Mouse (Mus musculus) cerebellum, adult 2 months (tissue): Measurements from ENCODE around the gene Gcnt2. TPM values are rescaled to one million over a fixed set of nuclear protein-coding genes. Genes with fewer than 3 reads are reported as not detected.
"Not testable (repeated sequence)": the region's sequence is repeated elsewhere in the genome, so short reads cannot be mapped to it uniquely, and the experiment has no call there.

Source experiments
- DNase-seq, 2 experiments: peaks; one replicate each; pipeline ENCODE4 v3.0.0; 2021
- H3K27ac ChIP-seq: fragments of 200-500 bp; 2 replicates; pipeline ENCODE4 v1.5.1; 2012; ENCODE audit warnings: low read length, control low read depth, inconsistent platforms; ENCODE audit not compliant: insufficient read depth
- H3K27me3 ChIP-seq: fragments of 200-500 bp; 2 replicates; pipeline ENCODE4 v1.6.1; 2012; ENCODE audit warnings: inconsistent platforms, mild to moderate bottlenecking, low read length, moderate library complexity; ENCODE audit not compliant: control insufficient read depth, insufficient read depth
- H3K4me1 ChIP-seq: fragments of 200-500 bp; 2 replicates; pipeline ENCODE4 v1.6.1; 2011; ENCODE audit warnings: low read length; ENCODE audit not compliant: control insufficient read depth, insufficient read depth
- H3K4me3 ChIP-seq: fragments of 200-500 bp; replicated peaks from 2 replicates; pipeline ENCODE3; 2011; ENCODE audit warnings: mild to moderate bottlenecking, low read depth, low read length, control low read depth; ENCODE audit not compliant: insufficient read depth
- CTCF ChIP-seq: fragments of 200-500 bp; IDR thresholded peaks from 2 replicates; pipeline ENCODE4 v1.5.1; 2011; ENCODE audit warnings: low read depth, mild to moderate bottlenecking, control low read depth, low read length, moderate library complexity, borderline replicate concordance; ENCODE audit not compliant: insufficient read depth
- POLR2A ChIP-seq: fragments of 200-500 bp; IDR thresholded peaks from 2 replicates; pipeline ENCODE4 v1.6.1; 2011; ENCODE audit warnings: low read length, control low read depth, borderline replicate concordance; ENCODE audit not compliant: insufficient read depth
- WGBS: fragments of 180-500 bp; shearing (Covaris S2); methylation state at CpG from one replicate; pipeline ENCODE4 v1.1.7; 2018; 5-methylcytosine and 5-hydroxymethylcytosine counted together
- polyA plus RNA-seq: library from polyadenylated mRNA; depleted of rRNA; stranded (reverse); fragments of >200 nt; gene quantifications from 2 replicates; pipeline ENCODE4 v1.2.3, GENCODE M21; 2012

Gene Gcnt2
- polyA plus RNA-seq, 1 experiment, result 2.3 TPM

DNA sequence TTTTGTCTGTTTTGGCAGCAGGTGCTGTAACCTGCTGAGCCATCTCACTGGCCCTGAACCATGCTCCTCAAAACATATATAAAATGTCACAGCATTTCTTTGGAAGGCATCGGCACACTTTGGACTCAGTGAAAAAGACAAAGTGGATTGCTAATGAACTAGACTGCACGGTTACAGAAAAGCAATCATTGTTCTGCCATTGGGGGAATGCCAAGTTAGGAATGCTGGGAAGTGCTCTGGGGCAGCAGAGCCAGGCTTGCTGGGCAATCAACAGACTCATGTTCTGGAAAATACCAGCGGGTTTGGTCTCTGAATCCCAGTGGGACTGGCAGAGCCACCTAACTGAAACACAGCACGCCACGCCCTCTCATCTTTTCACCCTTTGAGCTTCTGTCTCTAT, 31.0 kb downstream of the Gcnt2 start:
- Histone ChIP-seq H3K4me3 (no peak overlapping the region), H3K27ac (no peak overlapping the region), H3K4me1 (no peaks in the 10 kb centered on the region), H3K27me3 (no peaks in the 10 kb centered on the region; the same call in 1 of the 2 replicates)
- TF ChIP-seq POLR2A (no peak), CTCF (no peak)
- WGBS, result 10% methylated on average over 5 of the region's 5 CpGs
- DNase-seq, result peak; percentile 8 to 22

DNA sequence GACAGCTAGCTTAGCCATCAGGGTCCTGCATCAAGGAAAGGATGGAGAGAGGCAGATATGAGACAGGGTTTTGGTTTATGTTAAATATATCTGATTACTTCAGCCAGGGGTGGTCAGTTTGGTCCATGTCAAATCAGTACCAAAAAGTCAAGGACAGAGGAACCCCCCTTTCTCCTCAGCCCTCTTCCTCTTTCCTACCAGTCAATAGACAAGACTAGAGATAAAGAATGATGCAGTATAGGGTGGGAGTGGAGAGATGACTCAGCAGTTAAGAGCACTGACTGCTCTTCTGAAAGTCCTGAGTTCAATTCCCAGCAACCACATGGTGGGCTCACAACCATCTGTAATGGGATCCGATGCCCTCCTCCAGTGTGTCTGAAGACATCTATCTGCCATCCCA, 31.8 kb downstream of the Gcnt2 start:
- not testable (repeated sequence) for H3K27me3 ChIP-seq, DNase-seq, H3K4me3 ChIP-seq, H3K4me1 ChIP-seq, H3K27ac ChIP-seq
- WGBS, result 92% methylated on average over 1 of the region's 1 CpGs

- Histone ChIP-seq H3K27ac (no peak overlapping the region), H3K27me3 (no peaks in the 10 kb centered on the region; the same call in 1 of the 2 replicates), H3K4me1 (no peaks in the 10 kb centered on the region), H3K4me3 (no peak overlapping the region)
- DNase-seq, result no peak
- no peak for TF ChIP-seq CTCF
- no peak for TF ChIP-seq POLR2A
- WGBS, result 50% methylated on average over 7 of the region's 7 CpGs
These were observed 32.5 kb downstream of the Gcnt2 start for GRCm38 (mm10) chr13:40892043-40892442.

- TF ChIP-seq POLR2A (no peak), CTCF (no peak)
- Histone ChIP-seq H3K27ac (no peak overlapping the region), H3K27me3 (no peaks in the 10 kb centered on the region; the same call in 1 of the 2 replicates), H3K4me1 (no peaks in the 10 kb centered on the region), H3K4me3 (no peak overlapping the region)
- WGBS, result 88% methylated on average over 4 of the region's 4 CpGs
- no peak for DNase-seq
These were observed 33.0 kb downstream of the Gcnt2 start for GRCm38 (mm10) chr13:40892547-40892946.

GRCm38 (mm10) chr13:40893573-40893972, 34.0 kb downstream of the Gcnt2 start:
- H3K27ac ChIP-seq, result no peak overlapping the region
- no peaks in the 10 kb centered on the region for H3K4me1 ChIP-seq
- WGBS, result 76% methylated on average over 3 of the region's 3 CpGs
- no peak for TF ChIP-seq POLR2A
- TF ChIP-seq CTCF, result no peak
- no peak for DNase-seq
- H3K4me3 ChIP-seq, result no peak overlapping the region
- H3K27me3 ChIP-seq, result no peaks in the 10 kb centered on the region

GRCm38 (mm10) chr13:40898049-40898690, 38.6 kb downstream of the Gcnt2 start:
- H3K27me3 ChIP-seq, H3K4me1 ChIP-seq, H3K4me3 ChIP-seq, DNase-seq, H3K27ac ChIP-seq: not testable (repeated sequence)
- WGBS, result 76% methylated on average over 14 of the region's 14 CpGs

GRCm38 (mm10) chr13:40898698-40899097, 39.1 kb downstream of the Gcnt2 start:
- Histone ChIP-seq H3K4me3 (no peak overlapping the region), H3K27me3 (no peaks in the 10 kb centered on the region), H3K4me1 (no peaks in the 10 kb centered on the region), H3K27ac (no peak overlapping the region)
- TF ChIP-seq CTCF, result no peak
- TF ChIP-seq POLR2A, result no peak
- WGBS, result 85% methylated on average over 4 of the region's 4 CpGs
- DNase-seq, result no peak

DNA sequence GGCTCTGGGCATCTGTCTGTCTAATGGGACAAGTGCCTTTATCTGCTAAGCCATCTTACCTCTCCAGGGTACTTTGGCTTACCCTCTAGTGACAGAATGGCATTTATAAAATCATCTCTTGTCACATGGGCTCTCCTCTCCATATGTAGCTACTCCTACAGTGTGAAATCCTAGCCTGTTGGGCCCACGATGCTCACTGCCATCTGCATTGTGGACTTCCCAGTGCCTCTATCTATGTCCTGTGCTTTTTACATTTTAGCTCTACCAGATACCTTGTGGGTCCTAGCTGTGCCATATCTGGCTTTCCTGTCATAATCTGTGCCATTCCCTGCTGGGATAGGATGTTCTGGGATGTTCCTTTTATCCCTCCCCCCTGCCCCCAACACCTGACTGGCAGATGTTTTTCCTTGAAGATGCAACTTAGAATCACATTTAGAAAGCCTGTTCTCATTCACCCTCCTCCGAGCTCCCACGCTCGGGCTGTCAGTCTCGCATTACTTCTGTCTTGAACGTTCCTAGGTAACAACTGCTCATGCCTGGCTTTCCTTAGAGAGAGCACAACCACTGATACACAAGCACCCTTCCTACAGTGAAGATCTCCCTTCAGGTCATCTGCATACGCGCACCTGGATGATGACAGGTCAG, 39.9 kb downstream of the Gcnt2 start:
- H3K27ac ChIP-seq, result no peak overlapping the region
- 69% methylated on average over 8 of the region's 8 CpGs for WGBS
- no peak for DNase-seq

More for the DNA sequence above, 39.9 kb downstream of the Gcnt2 start:
- TF ChIP-seq POLR2A, result no peak
- TF ChIP-seq CTCF, result no peak
- H3K4me3 ChIP-seq, result no peak overlapping the region
- H3K4me1 ChIP-seq, result no peaks in the 10 kb centered on the region
- no peaks in the 10 kb centered on the region for H3K27me3 ChIP-seq
